In the genomic region with DNA sequence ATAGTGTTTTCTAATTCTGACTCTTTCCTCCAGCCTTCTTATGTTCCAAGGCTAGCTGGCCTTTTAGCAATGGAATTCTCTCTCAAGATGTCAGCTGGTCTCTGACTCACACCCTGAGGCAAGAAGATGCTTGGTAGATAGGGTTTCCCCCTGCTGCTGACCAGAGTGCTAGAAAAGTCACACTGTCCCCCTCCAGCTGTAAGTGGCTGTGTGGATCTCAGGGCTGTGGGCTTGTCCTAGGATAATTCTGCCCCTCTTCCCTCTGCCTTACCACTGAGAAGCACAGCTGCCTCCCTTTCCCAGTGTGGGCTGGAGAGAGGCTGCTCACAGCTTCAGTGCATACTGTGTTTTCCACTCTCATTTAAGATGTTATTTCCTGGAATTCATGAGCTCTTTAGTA, we compare ENCODE assay signal across 16 mouse cellular contexts.
DNase-seq lines count a peak whose midpoint lies in the region; ATAC-seq lines count a peak whose summit lies in the region.
"Had no signal": no experiment of that assay in that cellular context is flagged by ENCODE, and none has a peak within 500 bp of the region (broad histone marks: within the 10 kb centered on the region; RNA-seq: fewer than 3 reads in every experiment).

No protein-coding gene starts in this region.

- no peak for ATAC-seq in hindbrain, embryonic 11.5 days (ENCODE audit: low FRiP score)
- ATAC-seq in hindbrain, embryonic 16.5 days, result no peak
- ATAC-seq in megakaryocyte, adult 5-6 weeks (ENCODE audit: poor library complexity, severe bottlenecking), result no peak
- ATAC-seq in limb, embryonic 12.5 days (ENCODE audit: insufficient number of reproducible peaks, insufficient read depth, low FRiP score, low TSS enrichment, low read depth), result no peak
- ATAC-seq in megakaryocyte progenitor cell, adult 5-6 weeks (replicated peaks; ENCODE audit: poor library complexity), result no peak
- ATAC-seq: CD4-positive, CD25-positive, alpha-beta regulatory T cell, adult 4 months; forebrain, embryonic 13.5 days; liver, embryonic 12.5 days had no signal

- no peak overlapping the region for H3K9ac ChIP-seq in hindbrain, embryonic 11.5 days (ENCODE audit: low read depth, low read length)
- H3K9ac ChIP-seq in hindbrain, embryonic 16.5 days (ENCODE audit: low read depth, low read length), result no peak overlapping the region
- H3K9ac ChIP-seq in limb, embryonic 12.5 days (replicated peaks), result no peak overlapping the region
- H3K9ac ChIP-seq: forebrain, embryonic 13.5 days; liver, embryonic 12.5 days had no signal

- peak; percentile 8 for DNase-seq in hindbrain, embryonic 11.5 days (ENCODE audit: low spot score)
- peak; percentile 5 for DNase-seq in R1 (ENCODE audit: low read depth, low spot score)
- no peak for DNase-seq in left cerebral cortex, postnatal 10 days (ENCODE audit: extremely low spot score in 1 of 2, low spot score in 2 of 2)
- DNase-seq: adrenal gland, postnatal 36 days; cerebellum, adult 11-12 months; heart, postnatal 10 days; kidney, adult 11 months; layer of hippocampus, postnatal 36 days had no signal

- no peak overlapping the region for H3K4me3 ChIP-seq in hindbrain, embryonic 11.5 days (ENCODE audit: low read depth, low read length)
- no peak overlapping the region for H3K4me3 ChIP-seq in hindbrain, embryonic 16.5 days (ENCODE audit: low read length)
- peak overlapping the region; percentile 81 for H3K4me3 ChIP-seq in megakaryocyte, embryonic 14.5 days (replicated peaks)
- no peak overlapping the region for H3K4me3 ChIP-seq in limb, embryonic 12.5 days (replicated peaks)
- H3K4me3 ChIP-seq: forebrain, embryonic 13.5 days; liver, embryonic 12.5 days had no signal

- H3K27ac ChIP-seq in hindbrain, embryonic 11.5 days (ENCODE audit: low read depth, low read length), result no peak overlapping the region
- no peak overlapping the region for H3K27ac ChIP-seq in hindbrain, embryonic 16.5 days (ENCODE audit: low read depth, low read length)
- H3K27ac ChIP-seq in limb, embryonic 12.5 days, result 0 out of 2 replicates have a peak overlapping the region, but pooled peaks have one; percentile 23
- H3K27ac ChIP-seq: forebrain, embryonic 13.5 days; liver, embryonic 12.5 days had no signal

- H3K9me3 ChIP-seq in hindbrain, embryonic 11.5 days (ENCODE audit: control insufficient read depth, low read length), result no peaks in the 10 kb centered on the region
- no peaks in the 10 kb centered on the region for H3K9me3 ChIP-seq in hindbrain, embryonic 16.5 days (ENCODE audit: control insufficient read depth, low read length)
- no peaks in the 10 kb centered on the region for H3K9me3 ChIP-seq in megakaryocyte, embryonic 14.5 days
- H3K9me3 ChIP-seq in limb, embryonic 12.5 days, result no peaks in the 10 kb centered on the region
- H3K9me3 ChIP-seq: forebrain, embryonic 13.5 days; liver, embryonic 12.5 days had no signal

- H3K27me3 ChIP-seq in hindbrain, embryonic 11.5 days (ENCODE audit: control insufficient read depth, insufficient read depth, low read length), result no peaks in the 10 kb centered on the region
- H3K27me3 ChIP-seq in hindbrain, embryonic 16.5 days (replicated peaks; ENCODE audit: control insufficient read depth, insufficient read depth, low read length), result no peaks in the 10 kb centered on the region
- no peaks in the 10 kb centered on the region for H3K27me3 ChIP-seq in megakaryocyte, embryonic 14.5 days (replicated peaks)
- H3K27me3 ChIP-seq in limb, embryonic 12.5 days, result no peaks in the 10 kb centered on the region
- H3K27me3 ChIP-seq: forebrain, embryonic 13.5 days; liver, embryonic 12.5 days had no signal

- no peak overlapping the region for H3K4me2 ChIP-seq in hindbrain, embryonic 11.5 days (replicated peaks; ENCODE audit: low read depth, low read length)
- H3K4me2 ChIP-seq in hindbrain, embryonic 16.5 days (ENCODE audit: low read length), result no peak overlapping the region
- H3K4me2 ChIP-seq in limb, embryonic 12.5 days, result no peak overlapping the region
- H3K4me2 ChIP-seq: forebrain, embryonic 13.5 days; liver, embryonic 12.5 days had no signal

- H3K4me1 ChIP-seq in hindbrain, embryonic 11.5 days (replicated peaks; ENCODE audit: control insufficient read depth, insufficient read depth, low read length), result no peaks in the 10 kb centered on the region
- no peaks in the 10 kb centered on the region for H3K4me1 ChIP-seq in hindbrain, embryonic 16.5 days (ENCODE audit: control insufficient read depth, insufficient read depth, low read depth, low read length)
- peaks cover 9% of the 10 kb centered on the region for H3K4me1 ChIP-seq in megakaryocyte, embryonic 14.5 days
- peaks cover 6% of the 10 kb centered on the region; the same call in 1 of the 2 replicates for H3K4me1 ChIP-seq in limb, embryonic 12.5 days (replicated peaks)
- H3K4me1 ChIP-seq: forebrain, embryonic 13.5 days; liver, embryonic 12.5 days had no signal

- no peaks in the 10 kb centered on the region for H3K36me3 ChIP-seq in hindbrain, embryonic 11.5 days (ENCODE audit: control insufficient read depth, insufficient read depth, low read length)
- H3K36me3 ChIP-seq in hindbrain, embryonic 16.5 days (ENCODE audit: control insufficient read depth, insufficient read depth, low read length), result no peaks in the 10 kb centered on the region
- H3K36me3 ChIP-seq in megakaryocyte, embryonic 14.5 days (replicated peaks; ENCODE audit: low read length), result no peaks in the 10 kb centered on the region
- no peaks in the 10 kb centered on the region for H3K36me3 ChIP-seq in limb, embryonic 12.5 days
- H3K36me3 ChIP-seq: liver, embryonic 12.5 days had no signal

- intact Hi-C loops in left cerebral cortex, postnatal 10 days (cut with DNase I), result no loop called here

Comparison
In these comparisons a context has a peak if more than half of its experiments do, and no peak if none do; other contexts are left out.
1. DNase-seq: peak in hindbrain, embryonic 11.5 days (single experiment) and R1 (single experiment); none in left cerebral cortex, postnatal 10 days (0 of 2).